Mouse (Mus musculus) neural tube, embryonic 14.5 days (tissue): ENCODE measurements around the gene Arid3a. TPM values are rescaled to one million over a fixed set of nuclear protein-coding genes. Genes with fewer than 3 reads are reported as not detected.
A peak's percentile ranks its signal among the peaks of the same experiment; 100 is the strongest.
"Not testable (repeated sequence)": the region's sequence is repeated elsewhere in the genome, so short reads cannot be mapped to it uniquely, and the experiment has no call there.

Experiments
- ATAC-seq: fragments of 200-750 bp; cut with Nextera tagmentation; 2 replicates; pipeline ENCODE4 v1.8.0; 2017; ENCODE audit warnings: low read depth, mild to moderate bottlenecking, moderate TSS enrichment, moderate library complexity
- H3K27ac ChIP-seq: fragments of 300-500 bp; sonication (generic); 2 replicates; pipeline ENCODE4 v1.5.1; 2014; ENCODE audit warnings: low read depth, mild to moderate bottlenecking, control low read depth, low read length, moderate library complexity, mixed read lengths
- H3K27me3 ChIP-seq: fragments of 300-500 bp; sonication (generic); 2 replicates; pipeline ENCODE4 v1.6.1; 2014; ENCODE audit warnings: low read length; ENCODE audit not compliant: control insufficient read depth, insufficient read depth
- H3K36me3 ChIP-seq: fragments of 300-500 bp; sonication (generic); 2 replicates; pipeline ENCODE4 v1.6.1; 2014; ENCODE audit warnings: low read length, mixed read lengths; ENCODE audit not compliant: control insufficient read depth, insufficient read depth
- H3K4me1 ChIP-seq: fragments of 300-500 bp; sonication (generic); 2 replicates; pipeline ENCODE4 v1.6.1; 2014; ENCODE audit warnings: low read length; ENCODE audit not compliant: control insufficient read depth, insufficient read depth
- H3K4me2 ChIP-seq: fragments of 300-500 bp; sonication (generic); 2 replicates; pipeline ENCODE4 v1.6.1; 2014; ENCODE audit warnings: mild to moderate bottlenecking, low read depth, low read length, control low read depth
- H3K4me3 ChIP-seq: fragments of 300-500 bp; sonication (generic); 2 replicates; pipeline ENCODE4 v1.5.1; 2014; ENCODE audit warnings: low read depth, low read length, control low read depth, mixed read lengths
- H3K9ac ChIP-seq: fragments of 300-500 bp; sonication (generic); replicated peaks from 2 replicates; pipeline ENCODE4 v1.6.1; 2014; ENCODE audit warnings: low read depth, mild to moderate bottlenecking, control low read depth, low read length, mixed read lengths
- H3K9me3 ChIP-seq: fragments of 300-500 bp; sonication (generic); 2 replicates; pipeline ENCODE4 v1.6.1; 2016; ENCODE audit warnings: low read length; ENCODE audit not compliant: control insufficient read depth
- WGBS: fragments of 180-500 bp; shearing (Covaris S2); extraction: QIAGEN DNeasy Blood & Tissue Kit; methylation state at CpG from one replicate; pipeline ENCODE4 v1.1.7; 2014; 5-methylcytosine and 5-hydroxymethylcytosine counted together
- polyA plus RNA-seq: library from polyadenylated mRNA; unstranded; fragments of >200 nt; fragmentation: Nextera tagmentation; extraction: Ambion mirVana; gene quantifications from 2 replicates; pipeline ENCODE4 v1.2.1, GENCODE M21; 2014

Gene Arid3a
- polyA plus RNA-seq, 1 experiment from 2014 or later, result 5.1 TPM

- no peak for ATAC-seq
Observed at GRCm38 (mm10) chr10:79886054-79886453, 40.8 kb upstream of the Arid3a start, which contains the start of gene Elane. TSS of gene Elane (plus strand) at chr10:79886247.

DNA sequence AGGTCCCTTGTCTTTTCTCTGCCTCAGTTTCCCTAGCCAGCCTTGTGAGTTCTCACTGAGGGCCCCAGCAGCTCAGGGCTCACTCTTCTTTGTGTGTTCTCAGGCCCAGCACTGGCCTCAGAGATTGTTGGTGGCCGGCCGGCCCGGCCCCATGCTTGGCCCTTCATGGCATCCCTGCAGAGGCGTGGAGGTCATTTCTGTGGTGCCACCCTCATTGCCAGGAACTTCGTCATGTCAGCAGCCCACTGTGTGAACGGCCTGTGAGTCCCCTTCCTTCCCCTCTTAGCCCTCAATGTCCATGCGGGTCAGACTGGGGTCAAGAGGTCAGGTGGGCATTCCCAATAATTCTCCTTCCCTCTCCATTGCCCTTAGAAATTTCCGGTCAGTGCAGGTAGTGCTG is 40.2 kb upstream of the Arid3a start:
- Histone ChIP-seq H3K27ac (no peak overlapping the region), H3K9me3 (no peaks in the 10 kb centered on the region), H3K9ac (no peak overlapping the region), H3K27me3 (no peaks in the 10 kb centered on the region), H3K4me3 (no peak overlapping the region), H3K36me3 (no peaks in the 10 kb centered on the region), H3K4me1 (no peaks in the 10 kb centered on the region; the same call in 1 of the 2 replicates), H3K4me2 (no peak overlapping the region)
- ATAC-seq, result no peak
- 77% methylated on average over 8 of the region's 8 CpGs for WGBS

More at GRCm38 (mm10) chr10:79886054-79886453, 40.8 kb upstream of the Arid3a start, which contains the start of gene Elane:
- Histone ChIP-seq H3K4me2 (no peak within 1 kb of the TSS), H3K4me3 (no peak within 1 kb of the TSS), H3K27ac (no peak within 1 kb of the TSS), H3K27me3 (no peaks in the 10 kb centered on the region), H3K9me3 (no peaks in the 10 kb centered on the region), H3K4me1 (no peaks in the 10 kb centered on the region; the same call in 1 of the 2 replicates), H3K9ac (no peak within 1 kb of the TSS), H3K36me3 (no peaks in the 10 kb centered on the region)
- 77% methylated on average over 6 of the region's 6 CpGs for WGBS

- 76% methylated on average over 2 of the region's 2 CpGs for WGBS
- no peaks in the 10 kb centered on the region for H3K36me3 ChIP-seq
- H3K9ac ChIP-seq, result no peak overlapping the region
- H3K9me3 ChIP-seq, result no peaks in the 10 kb centered on the region
- H3K4me1 ChIP-seq, result no peaks in the 10 kb centered on the region
- H3K27me3 ChIP-seq, result no peaks in the 10 kb centered on the region
- no peak overlapping the region for H3K27ac ChIP-seq
- no peak overlapping the region for H3K4me3 ChIP-seq
- no peak overlapping the region for H3K4me2 ChIP-seq
- no peak for ATAC-seq
Observed at GRCm38 (mm10) chr10:79889386-79889785, 37.5 kb upstream of the Arid3a start.

DNA sequence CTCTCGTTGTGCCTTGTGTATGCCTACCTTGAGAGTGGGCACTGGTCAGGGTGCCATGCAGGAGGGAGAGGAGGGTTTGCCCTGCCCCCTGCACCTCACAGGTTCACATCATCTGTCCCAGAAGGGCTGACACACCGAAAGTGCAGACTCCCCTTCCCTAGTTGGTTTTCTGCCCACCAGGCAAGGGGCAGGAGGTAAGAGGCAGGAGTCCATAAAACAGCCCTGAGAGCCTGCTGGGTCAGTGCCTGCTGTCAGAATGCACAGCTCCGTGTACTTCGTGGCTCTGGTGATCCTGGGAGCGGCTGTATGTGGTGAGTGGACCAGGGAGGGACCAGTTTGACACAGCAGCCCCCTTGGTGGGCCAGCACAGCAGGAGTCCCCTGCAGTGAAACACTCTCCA is 36.2 kb upstream of the Arid3a start, which contains the start of gene Cfd:
Cfd (plus strand) TSS at position 184 of the 400 bp plus-strand sequence.
- H3K36me3 ChIP-seq, result peaks cover 7% of the 10 kb centered on the region; the same call in 1 of the 2 replicates
- no peaks in the 10 kb centered on the region for H3K9me3 ChIP-seq
- no peaks in the 10 kb centered on the region for H3K27me3 ChIP-seq
- no peak for ATAC-seq
- WGBS, result 37% methylated on average over 5 of the region's 5 CpGs
- H3K4me2 ChIP-seq, result no peak within 1 kb of the TSS
- no peak within 1 kb of the TSS for H3K4me3 ChIP-seq
- H3K27ac ChIP-seq, result no peak within 1 kb of the TSS
- H3K9ac ChIP-seq, result no peak within 1 kb of the TSS
- no peaks in the 10 kb centered on the region for H3K4me1 ChIP-seq

DNA sequence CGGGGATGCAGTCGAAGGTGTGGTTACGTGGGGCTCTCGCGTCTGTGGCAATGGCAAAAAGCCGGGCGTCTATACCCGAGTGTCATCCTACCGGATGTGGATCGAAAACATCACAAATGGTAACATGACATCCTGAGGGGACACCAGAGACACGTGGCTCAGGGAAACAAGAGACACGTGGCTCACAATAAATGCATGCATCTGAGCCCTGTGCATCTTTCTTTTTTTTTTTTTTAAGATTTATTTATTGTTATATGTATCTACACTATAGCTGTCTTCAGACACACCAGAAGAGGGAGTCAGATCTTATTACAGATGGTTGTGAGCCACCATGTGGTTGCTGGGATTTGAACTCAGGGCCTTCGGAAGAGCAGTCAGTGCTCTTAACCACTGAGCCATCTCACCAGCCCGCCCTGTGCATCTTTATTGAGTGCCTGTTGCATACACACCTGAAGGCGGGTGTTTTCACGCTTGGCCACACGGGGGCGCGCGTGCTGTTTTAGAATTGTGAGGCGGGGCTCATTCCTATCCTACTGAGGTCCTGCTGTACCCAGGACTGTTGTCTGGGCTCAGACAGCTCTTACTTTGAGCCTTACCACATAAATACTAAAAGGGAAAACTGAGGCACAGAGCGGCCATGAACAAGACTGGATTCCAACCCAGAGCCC is 34.3 kb upstream of the Arid3a start:
- peak; percentile 61; the same call in 1 of the 2 replicates for ATAC-seq

DNA sequence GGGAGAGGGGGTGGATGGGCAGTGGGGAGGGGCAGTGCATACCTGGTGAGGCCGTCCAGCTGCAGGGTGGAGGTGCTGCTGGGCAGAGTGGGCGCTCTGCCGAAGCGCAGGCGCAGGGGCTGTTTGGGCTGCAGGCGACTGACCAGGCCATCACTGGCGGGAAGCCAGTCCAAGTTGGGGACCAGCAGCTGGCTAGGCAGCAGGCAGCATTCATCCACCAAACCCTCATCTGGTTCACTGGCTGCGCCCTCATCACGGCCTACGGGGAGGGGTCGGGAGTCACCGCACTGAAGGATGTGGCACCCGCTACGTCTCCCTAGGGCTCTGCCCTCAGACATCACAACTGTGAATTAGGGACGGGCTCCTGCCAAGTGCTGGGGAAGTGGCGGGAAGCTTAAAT is 30.5 kb upstream of the Arid3a start:
- H3K9me3 ChIP-seq, result no peaks in the 10 kb centered on the region
- H3K27me3 ChIP-seq, result no peaks in the 10 kb centered on the region
- H3K4me3 ChIP-seq, result no peak overlapping the region
- H3K4me1 ChIP-seq, result no peaks in the 10 kb centered on the region
- ATAC-seq, result no peak
- H3K36me3 ChIP-seq, result peaks cover 21% of the 10 kb centered on the region
- no peak overlapping the region for H3K27ac ChIP-seq
- no peak overlapping the region for H3K9ac ChIP-seq
- no peak overlapping the region for H3K4me2 ChIP-seq
- WGBS, result 91% methylated on average over 16 of the region's 16 CpGs

More for the DNA sequence above, 34.3 kb upstream of the Arid3a start:
- H3K27ac ChIP-seq, H3K9me3 ChIP-seq, H3K9ac ChIP-seq, H3K4me2 ChIP-seq, H3K4me1 ChIP-seq, H3K4me3 ChIP-seq, H3K27me3 ChIP-seq: not testable (repeated sequence)
- WGBS, result 43% methylated on average over 22 of the region's 22 CpGs
- H3K36me3 ChIP-seq, result peaks cover 15% of the 10 kb centered on the region

GRCm38 (mm10) chr10:79896814-79897213 is 30.0 kb upstream of the Arid3a start:
- Histone ChIP-seq H3K9ac (no peak overlapping the region), H3K27me3 (no peaks in the 10 kb centered on the region), H3K9me3 (no peaks in the 10 kb centered on the region), H3K36me3 (peaks cover 21% of the 10 kb centered on the region), H3K4me2 (no peak overlapping the region), H3K4me3 (no peak overlapping the region), H3K27ac (no peak overlapping the region), H3K4me1 (no peaks in the 10 kb centered on the region)
- WGBS, result 89% methylated on average over 13 of the region's 13 CpGs
- no peak for ATAC-seq

DNA sequence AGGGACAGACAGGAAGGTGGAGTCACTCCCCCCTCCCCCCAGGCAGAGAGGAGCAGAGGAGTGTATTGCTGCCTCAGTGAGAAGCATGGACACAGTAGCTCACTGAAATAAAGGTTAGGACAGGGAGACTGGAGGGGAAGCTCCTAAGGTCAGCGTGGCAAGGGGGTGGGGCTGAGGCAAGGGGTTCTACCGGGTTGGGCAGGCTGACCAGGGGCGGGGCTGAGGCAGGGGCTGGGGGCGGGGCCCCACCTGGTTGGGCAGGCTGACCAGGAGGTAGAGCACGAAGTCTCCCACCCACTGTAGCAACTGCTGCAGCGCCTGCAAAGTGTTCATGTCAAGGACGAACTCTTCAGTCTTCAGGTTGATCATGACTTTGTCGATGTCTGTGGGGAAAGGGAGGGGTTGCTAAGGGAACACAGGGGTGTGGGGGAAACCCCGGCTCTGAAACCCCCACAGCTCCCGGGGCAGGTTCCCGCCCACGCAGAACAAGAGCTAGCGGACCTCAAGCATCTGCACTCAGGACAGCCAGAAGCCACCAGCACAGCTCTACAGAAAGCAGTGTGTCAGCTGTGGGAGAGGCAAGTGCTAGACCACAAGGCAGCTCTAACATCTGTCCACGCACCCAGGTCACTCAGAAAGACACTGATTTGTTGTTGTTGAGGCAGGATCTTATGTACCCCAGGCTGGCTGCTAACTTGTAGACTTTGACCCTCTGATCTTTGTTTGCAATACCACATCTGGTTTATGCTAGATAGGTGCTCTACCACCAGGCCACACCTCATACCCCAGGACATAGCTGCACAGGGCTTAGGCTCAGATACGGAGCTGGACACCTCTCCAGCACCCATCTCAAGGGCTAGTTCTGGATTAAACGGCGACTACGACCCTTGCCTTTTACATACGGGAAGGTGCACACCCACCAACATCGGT is 29.3 kb upstream of the Arid3a start:
- no peaks in the 10 kb centered on the region for H3K4me1 ChIP-seq
- H3K36me3 ChIP-seq, result peaks cover 21% of the 10 kb centered on the region
- no peak overlapping the region for H3K4me2 ChIP-seq
- H3K27ac ChIP-seq, result no peak overlapping the region
- H3K27me3 ChIP-seq, result no peaks in the 10 kb centered on the region
- no peak overlapping the region for H3K4me3 ChIP-seq
- no peaks in the 10 kb centered on the region for H3K9me3 ChIP-seq
- 53% methylated on average over 19 of the region's 20 CpGs for WGBS
- H3K9ac ChIP-seq, result no peak overlapping the region
- no peak for ATAC-seq

- Histone ChIP-seq H3K4me2 (no peak overlapping the region), H3K4me1 (no peaks in the 10 kb centered on the region), H3K9ac (no peak overlapping the region), H3K36me3 (peaks cover 11% of the 10 kb centered on the region), H3K9me3 (no peaks in the 10 kb centered on the region), H3K27me3 (no peaks in the 10 kb centered on the region), H3K4me3 (no peak overlapping the region), H3K27ac (0 out of 2 replicates have a peak overlapping the region, but pooled peaks have one; percentile 34)
- 12% methylated on average over 2 of the region's 2 CpGs for WGBS
- ATAC-seq, result peak; percentile 67
Observed at GRCm38 (mm10) chr10:79900951-79901410, 25.9 kb upstream of the Arid3a start.
